Mouse (Mus musculus): ENCODE data around the gene Nt5c3b.

DNA sequence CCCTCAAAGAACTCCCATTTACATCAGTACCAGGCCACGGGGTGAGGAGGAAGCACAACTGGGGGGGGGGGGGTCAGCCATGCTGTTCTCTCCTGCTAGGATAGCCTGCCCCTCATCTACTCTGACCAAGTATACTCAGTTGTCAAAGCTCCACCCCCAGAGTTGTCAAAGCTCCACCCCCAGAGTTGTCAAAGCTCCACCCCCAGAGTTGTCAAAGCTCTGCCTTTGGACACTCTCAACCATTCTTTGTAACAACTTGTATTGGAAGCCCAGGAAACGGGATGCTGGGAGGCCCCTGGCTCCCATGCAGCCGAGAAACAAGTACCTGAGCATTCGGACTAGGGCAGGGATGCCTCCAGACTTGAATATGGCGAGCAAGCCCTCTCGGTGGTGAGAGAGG, 58.9 kb downstream of the Nt5c3b start:
- TF ChIP-seq CTCF (IDR thresholded peaks at IDR 0.05; ENCODE audit: extremely low read depth, insufficient read depth, insufficient read length, insufficient replicate concordance): no peak
- TF ChIP-seq POLR2A (IDR thresholded peaks at IDR 0.05; ENCODE audit: low read depth, low read length): no peak
